Mouse (Mus musculus) embryonic fibroblast, embryonic 13.5 days (primary cell): ENCODE measurements around the gene Plaur. TPM values are rescaled to one million over a fixed set of nuclear protein-coding genes. Genes with fewer than 3 reads are reported as not detected.

Experiments used
- H3K27ac ChIP-seq: 2 replicates; pipeline ENCODE4 v1.5.1; 2012; ENCODE audit warnings: low read length, control low read depth, inconsistent platforms; ENCODE audit not compliant: insufficient read depth
- H3K4me1 ChIP-seq: 2 replicates; pipeline ENCODE4 v1.6.1; 2011; ENCODE audit warnings: low read length; ENCODE audit not compliant: control insufficient read depth, insufficient read depth
- H3K4me3 ChIP-seq: 2 replicates; pipeline ENCODE4 v1.5.1; 2011; ENCODE audit warnings: mild to moderate bottlenecking, control low read depth, low read length; ENCODE audit not compliant: insufficient read depth
- CTCF ChIP-seq: IDR thresholded peaks from 2 replicates; pipeline ENCODE4 v1.5.1; 2011; ENCODE audit warnings: mild to moderate bottlenecking, control low read depth, low read length, moderate library complexity, borderline replicate concordance; ENCODE audit not compliant: insufficient read depth
- POLR2A ChIP-seq: IDR thresholded peaks from 2 replicates; pipeline ENCODE4 v1.6.1; 2011; ENCODE audit warnings: low read depth, mild to moderate bottlenecking, control low read depth, low read length, moderate library complexity
- polyA plus RNA-seq: library from polyadenylated mRNA; stranded (reverse); fragments of >200 nt; gene quantifications from 2 replicates; pipeline ENCODE4 v1.2.4, GENCODE M21; 2011; ENCODE audit warnings: low read depth; ENCODE audit not compliant: missing spikeins, insufficient read length

Plaur gene
- polyA plus RNA-seq, 1 experiment = 35.2 TPM

GRCm38 (mm10) chr7:24522805-24523204, 60.5 kb downstream of the Plaur start:
- Histone ChIP-seq H3K27ac (no peak overlapping the region), H3K4me3 (no peak overlapping the region), H3K4me1 (no peaks in the 10 kb centered on the region)
- TF ChIP-seq POLR2A (no peak), CTCF (no peak)

DNA sequence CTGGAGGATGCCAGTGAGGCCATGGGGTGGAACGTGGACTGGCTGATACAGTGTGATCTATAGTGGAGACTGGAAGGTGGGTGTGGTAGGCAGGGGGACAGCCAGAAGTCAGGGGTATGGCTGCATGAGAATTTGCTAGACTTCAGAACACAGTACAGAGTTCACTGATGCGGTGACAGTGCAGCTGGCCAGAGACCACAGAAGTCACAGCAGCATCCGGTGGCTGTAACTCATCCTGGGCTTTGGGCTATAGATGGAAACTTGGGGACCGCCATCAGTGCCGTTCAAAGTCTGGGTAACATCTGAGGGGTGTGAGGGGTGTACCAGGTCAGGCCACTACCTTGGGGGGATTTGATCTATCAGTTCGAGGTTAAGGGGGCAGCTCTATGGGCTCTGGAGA, 61.4 kb downstream of the Plaur start:
- Histone ChIP-seq H3K4me3 (no peak overlapping the region), H3K27ac (no peak overlapping the region), H3K4me1 (no peaks in the 10 kb centered on the region)
- TF ChIP-seq CTCF (no peak), POLR2A (no peak)

DNA sequence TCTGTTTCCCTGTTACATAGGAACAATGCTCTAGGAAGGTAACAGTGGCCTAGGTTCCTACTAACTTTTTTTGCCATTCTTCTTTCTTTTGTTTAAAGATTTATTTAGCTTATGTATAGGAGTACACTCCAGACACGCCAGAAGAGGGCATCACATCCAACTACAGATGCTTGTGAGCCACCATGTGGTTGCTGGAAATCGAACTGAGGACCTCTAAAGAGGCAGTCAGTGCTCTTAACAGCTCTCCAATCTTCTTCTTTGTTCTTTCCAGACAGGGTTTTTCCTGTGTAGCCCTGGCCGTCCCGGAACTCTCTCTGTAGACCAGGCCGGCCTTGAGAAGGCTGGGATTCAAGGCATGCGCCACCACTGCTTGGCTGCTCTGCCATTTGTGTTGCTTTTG, 62.7 kb downstream of the Plaur start:
- Histone ChIP-seq H3K4me1 (0 out of 2 replicates have a peak, but pooled peaks cover 2% of the 10 kb centered on the region), H3K4me3 (no peak overlapping the region), H3K27ac (no peak overlapping the region)
- no peak for TF ChIP-seq CTCF
- no peak for TF ChIP-seq POLR2A

Other genes with a start within 250 kb of the Plaur start
- 3.6 and 3.7 TPM in 2 replicates for gene Zfp109, start 224.9 kb upstream of the Plaur start, polyA plus RNA-seq
- gene Zfp108, start 207.7 kb upstream of the Plaur start, polyA plus RNA-seq = 2.8 and 3.0 TPM in 2 replicates
- 6.5 and 13.4 TPM in 2 replicates for gene Zfp93, start 192.1 kb upstream of the Plaur start, polyA plus RNA-seq
- 11.7 and 14.8 TPM in 2 replicates for gene Zfp61, start 161.3 kb upstream of the Plaur start, polyA plus RNA-seq
- 3.8 and 4.4 TPM in 2 replicates for gene Zfp94, start 145.8 kb upstream of the Plaur start, polyA plus RNA-seq
- not detected in 2 replicates for gene Tescl, start 128.5 kb upstream of the Plaur start, polyA plus RNA-seq
- gene Lypd5, start 113.3 kb upstream of the Plaur start, polyA plus RNA-seq = not detected in 2 replicates
- 1.9 and 3.4 TPM in 2 replicates for gene Kcnn4, start 92.2 kb upstream of the Plaur start, polyA plus RNA-seq
- gene Smg9, start 62.9 kb upstream of the Plaur start, polyA plus RNA-seq = 14.8 and 18.1 TPM in 2 replicates
- not detected in 2 replicates for gene Irgc1, start 10.2 kb upstream of the Plaur start, polyA plus RNA-seq
- gene Cadm4, start 19.5 kb downstream of the Plaur start, polyA plus RNA-seq = 1.2 and 3.3 TPM in 2 replicates
- gene Zfp428, start 44.5 kb downstream of the Plaur start, polyA plus RNA-seq = 5.6 and 8.9 TPM in 2 replicates
- not detected in 2 replicates for gene AC161166.1, start 50.0 kb downstream of the Plaur start, polyA plus RNA-seq
- 17.6 and 21.7 TPM in 2 replicates for gene Irgq, start 68.2 kb downstream of the Plaur start, polyA plus RNA-seq
- not detected in 2 replicates for gene Pinlyp, start 83.6 kb downstream of the Plaur start, polyA plus RNA-seq
- 33.3 and 41.3 TPM in 2 replicates for gene Xrcc1, start 83.8 kb downstream of the Plaur start, polyA plus RNA-seq
- gene Ethe1, start 125.1 kb downstream of the Plaur start, polyA plus RNA-seq = 11.3 and 16.2 TPM in 2 replicates
- gene Zfp575, start 125.2 kb downstream of the Plaur start, polyA plus RNA-seq = 2.3 and 2.6 TPM in 2 replicates
- 0.76 and 0.97 TPM in 2 replicates for gene Phldb3, start 148.3 kb downstream of the Plaur start, polyA plus RNA-seq
- not detected in 2 replicates for gene Lypd3, start 174.1 kb downstream of the Plaur start, polyA plus RNA-seq
- gene Tex101, start 214.2 kb downstream of the Plaur start, polyA plus RNA-seq = not detected in 2 replicates
- not detected in 2 replicates for gene BC049730, start 246.8 kb downstream of the Plaur start, polyA plus RNA-seq